Mouse (Mus musculus) left cerebral cortex, adult 2 months (tissue): ENCODE measurements around the gene Cxcl16. TPM values are rescaled to one million over a fixed set of nuclear protein-coding genes. Genes with fewer than 3 reads are reported as not detected.
"Not testable (repeated sequence)": the region's sequence is repeated elsewhere in the genome, so short reads cannot be mapped to it uniquely, and the experiment has no call there.

Experiments
- DNase-seq, 2 experiments: peaks; one replicate each; pipeline ENCODE4 v3.0.0; 2021 to 2022; ENCODE audit warnings: low spot score in 2 of 2, mixed read lengths in 1 of 2; ENCODE audit errors: extremely low spot score in 1 of 2
- H3K27ac ChIP-seq: fragments of 200-600 bp; 2 replicates; pipeline ENCODE4 v1.8.1; 2022
- H3K4me3 ChIP-seq: fragments of 200-600 bp; 2 replicates; pipeline ENCODE4 v1.8.1; 2022
- CTCF ChIP-seq: fragments of 200-600 bp; IDR thresholded peaks from 2 replicates; pipeline ENCODE4 v1.8.1; 2022; ENCODE audit warnings: antibody characterized with exemption, mild to moderate bottlenecking, moderate library complexity
- intact Hi-C: fragments of 180-260 bp; cut with DNase I; formaldehyde crosslinking; loops from one replicate; pipeline ENCODE4 v1.15.1; 2025
- microRNA-seq, 2 experiments: library from miRNA; unstranded; fragments of <30 nt; microRNA quantifications; one replicate each; pipeline ENCODE4 v1.2.0; 2021
- total RNA-seq, 2 experiments: library from RNA; stranded (reverse); gene quantifications; 2 replicates each; pipeline ENCODE4 v1.2.3; 2021

Cxcl16 gene
- total RNA-seq, 2 experiments from 2014 or later = 1.2 to 1.4 TPM

GRCm38 (mm10) chr11:70433569-70433943, 26.2 kb downstream of the Cxcl16 start:
- TF ChIP-seq CTCF = no peak
- intact Hi-C loops = loop anchor here (1.0 to 5.0 kb wide), 4 partner anchors 18 to 324 kb away; partner anchors contain the start of genes Med11, Pelp1 and Tm4sf5
- H3K4me3 ChIP-seq = peak overlapping the region; percentile 99
- H3K27ac ChIP-seq = no peak overlapping the region
- no peak for DNase-seq

DNA sequence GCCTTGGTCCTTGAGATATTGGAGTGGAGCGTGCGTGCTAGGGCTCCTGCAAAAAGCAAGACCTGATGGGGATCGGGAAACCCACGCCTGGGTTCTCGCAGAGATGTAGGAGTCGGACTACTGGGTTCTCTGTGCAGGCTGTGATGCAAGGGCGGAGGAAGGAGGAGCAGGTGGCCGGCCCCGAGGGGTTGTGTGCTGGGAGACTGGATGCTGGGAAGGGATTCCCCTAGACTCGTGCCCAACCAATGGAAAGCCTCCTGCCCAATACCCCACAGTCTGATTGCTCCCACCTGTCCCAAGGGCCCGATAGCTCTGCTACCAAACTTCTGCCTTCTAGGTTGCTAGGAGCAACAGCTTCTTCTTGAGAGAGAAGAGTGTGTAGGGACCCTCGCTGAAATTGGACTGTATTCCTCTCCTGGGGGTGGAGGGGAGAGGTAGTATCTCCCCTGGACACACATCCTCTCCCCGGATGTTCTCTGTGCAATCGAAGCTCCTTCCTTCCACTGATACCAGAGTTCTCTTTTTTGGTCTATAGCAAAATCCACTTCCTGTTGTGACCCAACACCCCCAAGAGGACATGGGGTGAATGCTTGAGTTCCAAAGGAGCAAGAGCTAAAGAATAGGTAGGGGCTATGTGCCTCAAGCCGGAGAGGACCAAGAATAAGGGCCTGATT, 26.8 kb downstream of the Cxcl16 start:
- no peak for TF ChIP-seq CTCF
- intact Hi-C loops = loop anchor here (1.0 to 5.0 kb wide), 4 partner anchors 18 to 324 kb away; partner anchors contain the start of genes Med11, Pelp1 and Tm4sf5
- no peak for DNase-seq
- Histone ChIP-seq H3K4me3 (peak overlapping the region; percentile 99), H3K27ac (peak overlapping the region; percentile 90)

- H3K27ac ChIP-seq = peak within 1 kb of the TSS; percentile 90
- DNase-seq = peak; percentile 98 to 99
- peak within 1 kb of the TSS; percentile 99 for H3K4me3 ChIP-seq
- TF ChIP-seq CTCF = peak; percentile 56
- intact Hi-C loops = loop anchor here (2.0 to 5.0 kb wide), 3 partner anchors 21 to 325 kb away; partner anchors contain the start of genes Pelp1 and Tm4sf5
Measured at GRCm38 (mm10) chr11:70432048-70432894, 27.5 kb downstream of the Cxcl16 start, which contains the start of gene Arrb2. TSS of gene Arrb2 (plus strand) at chr11:70432635.

DNA sequence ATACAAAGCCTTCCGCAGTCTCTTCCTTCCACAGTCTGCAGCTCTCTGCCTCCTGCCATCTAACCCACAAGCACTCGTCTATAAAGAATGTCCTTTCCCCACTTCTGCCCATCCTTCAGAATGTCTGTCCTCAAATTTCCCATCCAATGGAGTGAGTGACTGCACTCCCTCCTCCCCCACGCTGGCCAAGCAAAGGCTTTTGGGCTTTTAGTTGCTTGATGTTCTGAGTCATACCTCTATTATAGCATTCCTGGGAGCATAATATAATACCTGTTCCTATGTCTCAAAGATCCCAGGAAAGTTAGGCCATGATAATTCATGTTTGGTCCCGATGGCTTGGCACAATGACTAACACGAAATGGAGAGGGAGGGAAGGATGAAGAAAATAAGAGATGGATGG, 28.2 kb downstream of the Cxcl16 start:
- intact Hi-C loops = loop anchor here (5.0 kb wide), 2 partner anchors 76 to 326 kb away; partner anchors contain the start of gene Tm4sf5
- Histone ChIP-seq H3K27ac (peak overlapping the region; percentile 90), H3K4me3 (peak overlapping the region; percentile 99; the same call in 1 of the 2 replicates)
- TF ChIP-seq CTCF = no peak
- no peak for DNase-seq

DNA sequence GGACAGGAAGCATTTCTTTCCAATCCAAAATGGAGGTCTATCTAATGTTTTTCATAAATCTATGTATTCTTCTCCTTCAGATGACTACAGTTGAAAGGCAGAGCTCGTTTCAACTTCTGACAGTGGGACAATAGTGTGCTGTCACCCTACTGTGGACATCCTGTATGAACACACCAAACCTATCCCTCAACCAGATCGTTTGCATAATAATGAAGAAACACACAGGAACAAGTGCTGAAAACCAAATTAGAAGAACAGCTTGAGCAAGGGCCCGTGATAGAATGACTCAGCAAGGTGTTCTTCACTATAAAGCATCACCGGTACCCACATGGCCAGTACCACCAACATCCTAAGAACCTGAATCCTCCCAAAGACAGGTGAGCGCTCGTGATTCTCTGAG, 33.2 kb downstream of the Cxcl16 start:
- H3K4me3 ChIP-seq, DNase-seq, H3K27ac ChIP-seq, intact Hi-C loops: not testable (repeated sequence)

DNA sequence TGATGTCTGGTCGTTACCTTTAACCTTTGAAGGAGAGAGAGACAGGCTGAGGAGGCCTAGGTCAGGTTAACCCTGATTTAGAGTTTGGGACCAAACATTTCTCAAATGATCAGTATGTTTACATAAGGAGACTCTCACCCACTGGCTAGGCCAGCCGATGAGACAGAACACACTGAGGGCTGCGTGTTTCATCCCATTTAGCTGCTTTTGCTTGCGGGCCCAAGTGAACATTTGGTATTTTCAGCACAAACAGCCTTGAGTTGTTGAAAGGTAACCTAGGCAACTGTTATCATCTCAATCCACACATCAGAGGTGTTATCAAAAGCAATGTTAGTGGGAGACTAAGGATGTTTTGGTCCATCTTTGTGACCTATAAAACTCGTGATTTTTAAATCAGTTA, 40.3 kb downstream of the Cxcl16 start:
- Histone ChIP-seq H3K27ac (no peak overlapping the region), H3K4me3 (no peak overlapping the region)
- TF ChIP-seq CTCF = no peak
- DNase-seq = no peak
- intact Hi-C loops = no loop called here

- Histone ChIP-seq H3K27ac (no peak overlapping the region), H3K4me3 (no peak overlapping the region)
- intact Hi-C loops = no loop called here
- DNase-seq = no peak
- TF ChIP-seq CTCF = no peak
Measured at GRCm38 (mm10) chr11:70418199-70418598, 41.6 kb downstream of the Cxcl16 start.

DNA sequence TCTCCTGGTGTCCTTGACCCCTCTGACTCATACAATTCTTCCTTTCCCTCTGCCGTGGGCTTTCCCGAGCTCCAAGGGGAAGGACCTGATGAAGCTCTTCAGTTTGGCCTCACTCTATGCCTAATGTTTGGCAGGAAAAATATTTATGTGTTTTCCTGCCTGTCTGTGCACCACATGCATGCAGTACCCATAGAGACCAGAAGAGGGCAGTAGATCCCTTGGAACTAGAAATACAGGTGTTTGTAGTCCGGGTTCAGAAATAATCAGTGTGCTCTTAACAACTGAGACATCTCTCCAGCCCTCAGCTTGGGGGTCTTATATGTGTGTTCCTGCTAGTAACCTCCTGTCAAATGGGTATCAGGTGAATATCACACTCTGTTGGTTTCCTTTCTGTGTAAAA, 45.8 kb downstream of the Cxcl16 start:
- intact Hi-C loops = loop anchor here (2.0 to 5.0 kb wide), 3 partner anchors 93 to 348 kb away; partner anchors contain the start of gene Zfp3
- Histone ChIP-seq H3K4me3 (no peak overlapping the region), H3K27ac (no peak overlapping the region)
- TF ChIP-seq CTCF = peak; percentile 98
- peak; percentile 67 to 75 for DNase-seq

DNA sequence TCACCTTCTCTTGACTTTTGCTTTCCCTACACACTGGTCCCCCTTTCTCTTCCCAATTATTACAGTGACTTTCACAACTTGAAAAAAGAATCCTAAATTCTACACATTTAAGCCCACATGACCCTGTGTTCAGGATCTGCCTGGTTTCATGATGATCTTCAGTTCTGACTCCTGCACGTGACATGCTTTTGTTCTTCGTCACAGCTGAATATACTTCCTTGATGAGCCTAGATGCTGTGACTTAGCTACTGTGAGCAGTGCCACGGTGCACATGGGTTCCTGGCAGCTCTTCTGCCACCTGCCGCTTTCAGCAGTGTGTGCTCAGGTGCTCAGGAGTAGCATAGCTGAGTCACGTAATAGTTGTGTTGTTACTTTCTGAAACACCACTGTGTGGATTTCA, 47.2 kb downstream of the Cxcl16 start:
- no peak for TF ChIP-seq CTCF
- intact Hi-C loops = loop anchor here (5.0 kb wide), 2 partner anchors 215 to 350 kb away; partner anchors contain the start of gene Zfp3
- H3K27ac ChIP-seq = no peak overlapping the region

DNA sequence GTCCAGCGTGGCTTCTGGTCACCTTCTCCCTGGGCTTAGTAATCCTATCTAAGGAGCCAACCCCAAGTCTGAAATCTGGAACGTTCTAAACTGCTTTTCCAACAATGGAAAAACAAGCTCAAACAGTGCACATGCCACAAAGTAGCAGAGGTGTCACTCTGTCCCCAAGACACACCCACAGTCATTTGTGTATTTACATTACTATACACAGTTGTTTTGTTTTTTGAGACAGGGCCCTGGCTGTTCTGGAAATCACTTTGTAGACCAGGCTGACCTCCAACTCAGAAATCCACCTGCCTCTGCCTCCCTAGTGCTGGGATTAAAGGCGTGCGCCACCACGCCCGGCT, 49.5 kb downstream of the Cxcl16 start:
- Histone ChIP-seq H3K27ac (peak overlapping the region; percentile 93; the same call in 1 of the 2 replicates), H3K4me3 (peak overlapping the region; percentile 59)
- intact Hi-C loops = loop anchor here (2.0 to 5.0 kb wide), 3 partner anchors 23 to 352 kb away; partner anchors contain the start of genes Arrb2 and Zfp3
- no peak for TF ChIP-seq CTCF
- DNase-seq = no peak

More for the DNA sequence above, 47.2 kb downstream of the Cxcl16 start:
- DNase-seq = no peak
- no peak overlapping the region for H3K4me3 ChIP-seq

GRCm38 (mm10) chr11:70409594-70410296, 50.0 kb downstream of the Cxcl16 start, which contains the start of gene Pelp1:
TSS of gene Pelp1 (minus strand) at chr11:70410031.
- Histone ChIP-seq H3K4me3 (peak within 1 kb of the TSS; percentile 59), H3K27ac (peak within 1 kb of the TSS; percentile 93)
- TF ChIP-seq CTCF = no peak
- intact Hi-C loops = loop anchor here (2.0 to 5.0 kb wide), 4 partner anchors 23 to 353 kb away; partner anchors contain the start of genes Arrb2 and Zfp3
- peak; percentile 87 to 90 for DNase-seq

Small RNA genes within 50 kb of the gene (microRNA-seq; reads per million reads assigned to microRNA genes)
- gene Mir7115 = 2.2 to 4.5 reads per million in 2 experiments

Other genes with a start within 250 kb of the Cxcl16 start
- gene Slc16a11, start 247.2 kb downstream of the Cxcl16 start, total RNA-seq = 10 to 100 TPM; 35.7 to 36.9 TPM
- 10 to 100 TPM in 1 of 2 experiments, 1 to 10 TPM in 1; 7.5 to 10.5 TPM for gene Slc16a13, start 238.9 kb downstream of the Cxcl16 start, total RNA-seq
- 1 to 10 TPM; 1.7 to 3.5 TPM for gene Bcl6b, start 230.2 kb downstream of the Cxcl16 start, total RNA-seq
- gene 0610010K14Rik, start 222.1 kb downstream of the Cxcl16 start, total RNA-seq = 10 to 100 TPM; 45.5 to 51.2 TPM
- gene Gm21988, start 220.2 kb downstream of the Cxcl16 start, total RNA-seq = 1 to 10 TPM; 4.9 to 5.3 TPM
- 100 to 1,000 TPM; 241 to 270 TPM for gene Rnasek, start 220.1 kb downstream of the Cxcl16 start, total RNA-seq
- under 1 TPM; 0.16 to 0.19 TPM for gene Alox12, start 204.6 kb downstream of the Cxcl16 start, total RNA-seq
- under 1 TPM in 1 of 2 experiments, not detected in 1; 0.33 TPM for gene Alox12e, start 137.4 kb downstream of the Cxcl16 start, total RNA-seq
- gene Alox15, start 108.0 kb downstream of the Cxcl16 start, total RNA-seq = not detected
- 10 to 100 TPM; 34.6 to 36.2 TPM for gene Pelp1, start 50.0 kb downstream of the Cxcl16 start, total RNA-seq
- gene Arrb2, start 27.3 kb downstream of the Cxcl16 start, total RNA-seq = 10 to 100 TPM; 74.3 to 86.0 TPM
- gene Med11, start 8.1 kb downstream of the Cxcl16 start, total RNA-seq = 10 to 100 TPM; 13.2 to 14.8 TPM
- under 1 TPM; 0.36 to 0.44 TPM for gene Zmynd15, start 551 bp downstream of the Cxcl16 start, total RNA-seq
- gene Tm4sf5, start 45.3 kb upstream of the Cxcl16 start, total RNA-seq = 1 to 10 TPM in 1 of 2 experiments, not detected in 1; 1.1 TPM
- gene Vmo1, start 54.6 kb upstream of the Cxcl16 start, total RNA-seq = not detected
- not detected for gene Gltpd2, start 59.2 kb upstream of the Cxcl16 start, total RNA-seq
- gene Psmb6, start 65.4 kb upstream of the Cxcl16 start, total RNA-seq = 100 to 1,000 TPM; 164 to 169 TPM
- gene Gm40193, start 73.0 kb upstream of the Cxcl16 start, total RNA-seq = not detected
- 10 to 100 TPM; 12.8 to 13.6 TPM for gene Pld2, start 80.1 kb upstream of the Cxcl16 start, total RNA-seq
- 100 to 1,000 TPM; 411 to 445 TPM for gene Mink1, start 102.9 kb upstream of the Cxcl16 start, total RNA-seq
- under 1 TPM; 0.61 TPM for gene 4930544D05Rik, start 155.9 kb upstream of the Cxcl16 start, total RNA-seq
- gene Chrne, start 159.2 kb upstream of the Cxcl16 start, total RNA-seq = not detected
- gene Gp1ba, start 179.1 kb upstream of the Cxcl16 start, total RNA-seq = not detected
- gene Rnf167, start 187.3 kb upstream of the Cxcl16 start, total RNA-seq = 10 to 100 TPM; 81.7 to 86.9 TPM
- 100 to 1,000 TPM; 107 to 117 TPM for gene Slc25a11, start 187.5 kb upstream of the Cxcl16 start, total RNA-seq
- 100 to 1,000 TPM; 207 to 224 TPM for gene Pfn1, start 194.7 kb upstream of the Cxcl16 start, total RNA-seq
- gene Eno3, start 197.2 kb upstream of the Cxcl16 start, total RNA-seq = 10 to 100 TPM in 1 of 2 experiments, 1 to 10 TPM in 1; 9.8 to 10.6 TPM
- gene Spag7, start 209.4 kb upstream of the Cxcl16 start, total RNA-seq = 10 to 100 TPM; 52.2 to 56.7 TPM
- 100 to 1,000 TPM; 238 to 261 TPM for gene Camta2, start 228.1 kb upstream of the Cxcl16 start, total RNA-seq
- gene Inca1, start 240.2 kb upstream of the Cxcl16 start, total RNA-seq = 1 to 10 TPM; 1.8 to 3.0 TPM
- 10 to 100 TPM; 58.1 to 60.7 TPM for gene Kif1c, start 240.6 kb upstream of the Cxcl16 start, total RNA-seq